Comparison of ENCODE assay signal across 8 mouse cellular contexts in genomic region chr1:183368601-183369400, GRCm38 (mm10). TPM values are rescaled to one million over a fixed set of nuclear protein-coding genes. Genes with fewer than 3 reads are reported as not detected.
DNase-seq lines count a peak whose midpoint lies in the region; ATAC-seq lines count a peak whose summit lies in the region.

No protein-coding gene starts in this region.

- peak; percentile 5 for ATAC-seq in activated CD4-positive, CD25-positive, alpha-beta regulatory T cell, adult 4 months
- peak; percentile 67 for ATAC-seq in embryonic facial prominence, embryonic 13.5 days (ENCODE audit: insufficient number of reproducible peaks, insufficient read depth, low FRiP score, low TSS enrichment, low read depth)
- ATAC-seq in limb, embryonic 15.5 days (ENCODE audit: insufficient number of reproducible peaks, low FRiP score, low TSS enrichment, low read depth), result peak; percentile 66
- ATAC-seq in midbrain, embryonic 16.5 days, result peak; percentile 86

- peak overlapping the region; percentile 79 for H3K4me2 ChIP-seq in embryonic facial prominence, embryonic 13.5 days
- H3K4me2 ChIP-seq in limb, embryonic 15.5 days, result peak overlapping the region; percentile 88
- peak overlapping the region; percentile 95 for H3K4me2 ChIP-seq in midbrain, embryonic 16.5 days (ENCODE audit: low read length)

- intact Hi-C loops in left cerebral cortex, postnatal 10 days (cut with DNase I), result no loop called here

- H3K9me3 ChIP-seq in embryonic facial prominence, embryonic 13.5 days, result no peaks in the 10 kb centered on the region
- H3K9me3 ChIP-seq in hindbrain, embryonic 10.5 days, result no peaks in the 10 kb centered on the region
- H3K9me3 ChIP-seq in limb, embryonic 15.5 days, result no peaks in the 10 kb centered on the region
- no peaks in the 10 kb centered on the region for H3K9me3 ChIP-seq in midbrain, embryonic 16.5 days (replicated peaks; ENCODE audit: control insufficient read depth, low read length, poor library complexity, severe bottlenecking)

- H3K27ac ChIP-seq in embryonic facial prominence, embryonic 13.5 days, result peak overlapping the region; percentile 86
- peak overlapping the region; percentile 93 for H3K27ac ChIP-seq in hindbrain, embryonic 10.5 days
- peak overlapping the region; percentile 79 for H3K27ac ChIP-seq in limb, embryonic 15.5 days
- H3K27ac ChIP-seq in midbrain, embryonic 16.5 days (ENCODE audit: low read length), result peak overlapping the region; percentile 79

- WGBS in embryonic facial prominence, embryonic 13.5 days, result 2% methylated on average over 47 of the region's 56 CpGs
- WGBS in hindbrain, embryonic 10.5 days, result 2% methylated on average over 56 of the region's 56 CpGs
- under 1% methylated on average over 56 of the region's 56 CpGs for WGBS in limb, embryonic 15.5 days
- 2% methylated on average over 54 of the region's 56 CpGs for WGBS in midbrain, embryonic 16.5 days

- H3K9ac ChIP-seq in embryonic facial prominence, embryonic 13.5 days, result peak overlapping the region; percentile 91
- H3K9ac ChIP-seq in limb, embryonic 15.5 days, result peak overlapping the region; percentile 85
- H3K9ac ChIP-seq in midbrain, embryonic 16.5 days (ENCODE audit: low read depth, low read length), result peak overlapping the region; percentile 85

- H3K27me3 ChIP-seq in embryonic facial prominence, embryonic 13.5 days, result no peaks in the 10 kb centered on the region
- H3K27me3 ChIP-seq in hindbrain, embryonic 10.5 days (ENCODE audit: insufficient read depth, poor library complexity, severe bottlenecking), result no peaks in the 10 kb centered on the region
- H3K27me3 ChIP-seq in limb, embryonic 15.5 days, result no peaks in the 10 kb centered on the region
- H3K27me3 ChIP-seq in midbrain, embryonic 16.5 days (ENCODE audit: control insufficient read depth, insufficient read depth, low read depth, low read length), result no peaks in the 10 kb centered on the region; the same call in 1 of the 2 replicates

- peak overlapping the region; percentile 91 for H3K4me3 ChIP-seq in embryonic facial prominence, embryonic 13.5 days
- H3K4me3 ChIP-seq in hindbrain, embryonic 10.5 days, result peak overlapping the region; percentile 97
- H3K4me3 ChIP-seq in limb, embryonic 15.5 days, result peak overlapping the region; percentile 95
- peak overlapping the region; percentile 92 for H3K4me3 ChIP-seq in midbrain, embryonic 16.5 days (ENCODE audit: low read depth, low read length)

- DNase-seq in left cerebral cortex, adult 8-10 months (ENCODE audit: low spot score in 2 of 2), result peak; percentile 29 to 36
- no peak for DNase-seq in left cerebral cortex, postnatal 10 days (ENCODE audit: extremely low spot score in 1 of 2, low spot score in 2 of 2)
- no peak for DNase-seq in hindbrain, embryonic 10.5 days (ENCODE audit: low spot score)
- no peak for DNase-seq in spleen, adult 12 weeks (ENCODE audit: low spot score)

- peaks cover 31% of the 10 kb centered on the region for H3K4me1 ChIP-seq in embryonic facial prominence, embryonic 13.5 days
- peaks cover 23% of the 10 kb centered on the region for H3K4me1 ChIP-seq in hindbrain, embryonic 10.5 days (replicated peaks)
- peaks cover 16% of the 10 kb centered on the region for H3K4me1 ChIP-seq in limb, embryonic 15.5 days
- H3K4me1 ChIP-seq in midbrain, embryonic 16.5 days (ENCODE audit: control insufficient read depth, insufficient read depth, low read length), result peaks cover 16% of the 10 kb centered on the region

- H3K36me3 ChIP-seq in embryonic facial prominence, embryonic 13.5 days, result peaks cover 16% of the 10 kb centered on the region
- H3K36me3 ChIP-seq in hindbrain, embryonic 10.5 days, result peaks cover 24% of the 10 kb centered on the region
- peaks cover 16% of the 10 kb centered on the region for H3K36me3 ChIP-seq in limb, embryonic 15.5 days
- H3K36me3 ChIP-seq in midbrain, embryonic 16.5 days (ENCODE audit: control insufficient read depth, insufficient read depth, low read length), result peaks cover 4% of the 10 kb centered on the region; the same call in 1 of the 2 replicates

RNA-seq across cellular contexts. Expression of gene Mia3, which starts 0.6 kb away (rescaled TPM):
- total RNA-seq in left cerebral cortex, adult 8-10 months (2022), result 100 to 1,000 TPM; 208 to 241 (median 233) TPM
- total RNA-seq in left cerebral cortex, postnatal 10 days (2021), result 100 to 1,000 TPM; 279 to 289 TPM
- 100 to 1,000 TPM in 1 of 2 experiments, 10 to 100 TPM in 1; 84.5 to 109 TPM for polyA plus RNA-seq in activated CD4-positive, CD25-positive, alpha-beta regulatory T cell, adult 4 months (2017; shearing (Covaris generic))
- polyA plus RNA-seq in embryonic facial prominence, embryonic 13.5 days (2015; fragmentation: Nextera tagmentation; extraction: Ambion mirVana), result 106 and 113 TPM in 2 replicates
- 74.6 and 84.5 TPM in 2 replicates for polyA plus RNA-seq in hindbrain, embryonic 10.5 days (2016; fragmentation: Nextera tagmentation; extraction: Ambion mirVana)
- polyA plus RNA-seq in limb, embryonic 15.5 days (2015; fragmentation: Nextera tagmentation; extraction: Ambion mirVana), result 110 and 134 TPM in 2 replicates
- 111 and 116 TPM in 2 replicates for polyA plus RNA-seq in midbrain, embryonic 16.5 days (2015; fragmentation: Nextera tagmentation; extraction: Ambion mirVana)

RNA-seq across cellular contexts. Expression of gene Taf1a, which starts 20.0 kb away (rescaled TPM):
- total RNA-seq in left cerebral cortex, adult 8-10 months (2022), result 10 to 100 TPM; 15.0 to 21.5 (median 16.7) TPM
- 10 to 100 TPM; 16.0 to 17.5 TPM for total RNA-seq in left cerebral cortex, postnatal 10 days (2021)
- polyA plus RNA-seq in activated CD4-positive, CD25-positive, alpha-beta regulatory T cell, adult 4 months (2017; shearing (Covaris generic)), result 10 to 100 TPM; 21.3 to 26.9 TPM
- 26.3 and 26.4 TPM in 2 replicates for polyA plus RNA-seq in embryonic facial prominence, embryonic 13.5 days (2015; fragmentation: Nextera tagmentation; extraction: Ambion mirVana)
- 16.3 and 19.0 TPM in 2 replicates for polyA plus RNA-seq in hindbrain, embryonic 10.5 days (2016; fragmentation: Nextera tagmentation; extraction: Ambion mirVana)
- 20.6 TPM in 2 replicates for polyA plus RNA-seq in limb, embryonic 15.5 days (2015; fragmentation: Nextera tagmentation; extraction: Ambion mirVana)
- 16.4 and 17.7 TPM in 2 replicates for polyA plus RNA-seq in midbrain, embryonic 16.5 days (2015; fragmentation: Nextera tagmentation; extraction: Ambion mirVana)

RNA-seq across cellular contexts. Expression of gene Hhipl2, which starts 49.2 kb away (rescaled TPM):
- total RNA-seq in left cerebral cortex, adult 8-10 months (2022), result under 1 TPM in 1 of 4 experiments, not detected in 3; 0.15 TPM
- total RNA-seq in left cerebral cortex, postnatal 10 days (2021), result under 1 TPM in 1 of 2 experiments, not detected in 1; 0.95 TPM
- not detected for polyA plus RNA-seq in activated CD4-positive, CD25-positive, alpha-beta regulatory T cell, adult 4 months (2017; shearing (Covaris generic))
- polyA plus RNA-seq in embryonic facial prominence, embryonic 13.5 days (2015; fragmentation: Nextera tagmentation; extraction: Ambion mirVana), result 0.11 and 0.53 TPM in 2 replicates
- polyA plus RNA-seq in hindbrain, embryonic 10.5 days (2016; fragmentation: Nextera tagmentation; extraction: Ambion mirVana), result 0.13 TPM in 1 of 2 replicates, not detected in the other
- polyA plus RNA-seq in limb, embryonic 15.5 days (2015; fragmentation: Nextera tagmentation; extraction: Ambion mirVana), result 0.17 and 0.95 TPM in 2 replicates
- 0.57 TPM in 2 replicates for polyA plus RNA-seq in midbrain, embryonic 16.5 days (2015; fragmentation: Nextera tagmentation; extraction: Ambion mirVana)

Comparison
In these comparisons a context has a peak if more than half of its experiments do, and no peak if none do; other contexts are left out.
1. DNase-seq: peak in left cerebral cortex, adult 8-10 months (2 of 2); none in left cerebral cortex, postnatal 10 days (0 of 2), hindbrain, embryonic 10.5 days (single experiment) and spleen, adult 12 weeks (single experiment).
2. ATAC-seq: peak in every context shown above with its lines; median percentile 86 in midbrain, embryonic 16.5 days; 67 in embryonic facial prominence, embryonic 13.5 days; 66 in limb, embryonic 15.5 days; 5 in activated CD4-positive, CD25-positive, alpha-beta regulatory T cell, adult 4 months.
3. Peak in every context shown above with its lines, with median percentiles within 50 percentile points of each other: H3K27ac ChIP-seq, H3K4me2 ChIP-seq, H3K4me3 ChIP-seq and H3K9ac ChIP-seq.